Mouse (Mus musculus): ENCODE measurements around the gene Psme2. TPM values are rescaled to one million over a fixed set of nuclear protein-coding genes. Genes with fewer than 3 reads are reported as not detected.
A peak's percentile ranks its signal among the peaks of the same experiment; 100 is the strongest.

Gene Psme2
- polyA plus RNA-seq, 1 experiment from 2014 or later: 249 TPM

DNA sequence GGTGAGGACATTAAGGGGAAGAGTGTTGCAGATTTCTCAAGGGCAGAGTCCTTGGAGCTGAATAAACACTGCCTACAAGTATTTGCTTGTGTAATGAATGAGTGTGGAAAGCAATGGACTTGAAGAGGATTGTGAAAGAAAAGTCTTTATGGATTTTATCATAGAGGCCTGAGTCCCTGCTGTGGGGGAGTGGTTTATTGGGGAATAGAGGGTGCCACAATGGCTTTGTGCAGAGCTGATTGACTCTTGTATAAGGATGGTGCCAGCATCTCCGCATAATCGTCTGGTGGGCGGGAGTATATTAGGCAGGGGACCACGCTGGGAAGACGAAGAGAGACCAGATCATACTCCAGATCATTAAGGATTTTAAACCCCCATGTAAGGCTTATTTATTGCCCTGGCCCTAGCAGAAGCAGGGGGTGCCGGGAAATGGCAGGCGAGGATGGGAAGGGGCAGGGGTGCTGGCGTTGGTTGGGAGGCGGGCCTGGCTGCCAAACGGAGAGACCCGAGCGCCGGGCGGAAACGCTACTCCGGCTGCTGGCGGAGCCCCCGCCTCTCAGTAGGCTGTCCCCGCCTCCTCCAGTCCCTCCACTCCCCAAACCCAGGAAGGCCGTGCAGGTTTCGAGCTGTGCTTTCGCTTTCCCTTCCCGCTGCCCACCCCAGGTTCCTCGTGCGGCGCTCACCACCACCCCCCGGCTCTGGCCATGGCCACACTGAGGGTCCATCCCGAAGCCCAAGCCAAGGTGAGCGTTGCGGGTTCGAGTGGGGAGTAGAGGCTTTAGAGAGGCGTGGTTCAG, 12.8 kb downstream of the Psme2 start, which contains the start of gene Psme1:
Gene Psme1 (plus strand): TSS at position 253 of the 797 bp plus-strand sequence.
- peak; percentile 95 for ATAC-seq (ENCODE audit: low read depth)
- 0% methylated on average over 15 of the region's 32 CpGs for WGBS

GRCm38 (mm10) chr14:55576376-55576775, 14.5 kb downstream of the Psme2 start:
- no peak overlapping the region for H3K4me3 ChIP-seq (ENCODE audit: low read depth, low read length)
- H3K27ac ChIP-seq (replicated peaks; ENCODE audit: low read depth, low read length): no peak overlapping the region
- H3K9ac ChIP-seq (ENCODE audit: low read depth, low read length): no peak overlapping the region
- no peak for ATAC-seq (ENCODE audit: low read depth)
- H3K4me2 ChIP-seq (ENCODE audit: low read depth, low read length): no peak overlapping the region
- DNase-seq (ENCODE audit: low spot score): no peak
- H3K27me3 ChIP-seq (replicated peaks; ENCODE audit: control insufficient read depth, insufficient read depth, low read length): no peaks in the 10 kb centered on the region
- 69% methylated on average over 11 of the region's 16 CpGs for WGBS
- peaks cover 15% of the 10 kb centered on the region for H3K36me3 ChIP-seq (ENCODE audit: control insufficient read depth, insufficient read depth, low read length)
- H3K4me1 ChIP-seq (ENCODE audit: control insufficient read depth, insufficient read depth, low read length): 0 out of 2 replicates have a peak, but pooled peaks cover 3% of the 10 kb centered on the region
- H3K9me3 ChIP-seq (ENCODE audit: control insufficient read depth, low read length): no peaks in the 10 kb centered on the region

More for the DNA sequence above, 12.8 kb downstream of the Psme2 start, which contains the start of gene Psme1:
- Histone ChIP-seq H3K27me3 (replicated peaks; ENCODE audit: control insufficient read depth, insufficient read depth, low read length) (no peaks in the 10 kb centered on the region), H3K4me3 (ENCODE audit: low read depth, low read length) (peak within 1 kb of the TSS; percentile 81), H3K4me2 (ENCODE audit: low read depth, low read length) (peak within 1 kb of the TSS; percentile 96), H3K36me3 (ENCODE audit: control insufficient read depth, insufficient read depth, low read length) (peaks cover 21% of the 10 kb centered on the region), H3K4me1 (ENCODE audit: control insufficient read depth, insufficient read depth, low read length) (0 out of 2 replicates have a peak, but pooled peaks cover 3% of the 10 kb centered on the region), H3K9ac (ENCODE audit: low read depth, low read length) (peak within 1 kb of the TSS; percentile 92), H3K9me3 (ENCODE audit: control insufficient read depth, low read length) (no peaks in the 10 kb centered on the region), H3K27ac (replicated peaks; ENCODE audit: low read depth, low read length) (peak within 1 kb of the TSS; percentile 66)
- DNase-seq (ENCODE audit: low spot score): peak; percentile 93

DNA sequence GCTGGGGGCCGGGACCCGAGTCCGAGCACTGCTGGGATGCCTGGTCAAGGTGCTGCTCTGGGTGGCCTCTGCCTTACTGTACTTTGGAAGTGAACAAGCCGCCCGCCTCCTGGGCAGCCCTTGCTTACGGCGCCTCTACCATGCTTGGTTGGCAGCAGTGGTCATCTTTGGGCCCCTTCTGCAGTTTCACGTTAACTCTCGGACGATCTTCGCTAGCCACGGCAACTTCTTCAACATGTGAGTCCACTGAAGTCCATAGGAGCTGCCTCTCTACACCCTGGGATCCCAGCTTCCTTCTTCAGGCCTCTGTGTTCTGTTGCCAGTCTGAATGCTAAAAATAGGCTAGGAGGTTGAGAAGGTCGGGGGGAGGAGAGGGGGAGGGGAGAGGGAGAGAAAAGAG, 15.2 kb downstream of the Psme2 start:
- H3K4me1 ChIP-seq (ENCODE audit: control insufficient read depth, insufficient read depth, low read length): 0 out of 2 replicates have a peak, but pooled peaks cover 3% of the 10 kb centered on the region
- no peak for ATAC-seq (ENCODE audit: low read depth)
- no peaks in the 10 kb centered on the region for H3K27me3 ChIP-seq (replicated peaks; ENCODE audit: control insufficient read depth, insufficient read depth, low read length)
- DNase-seq (ENCODE audit: low spot score): no peak
- 55% methylated on average over 13 of the region's 13 CpGs for WGBS
- H3K4me3 ChIP-seq (ENCODE audit: low read depth, low read length): peak overlapping the region; percentile 20
- H3K4me2 ChIP-seq (ENCODE audit: low read depth, low read length): no peak overlapping the region
- H3K9me3 ChIP-seq (ENCODE audit: control insufficient read depth, low read length): no peaks in the 10 kb centered on the region
- peaks cover 8% of the 10 kb centered on the region; the same call in 1 of the 2 replicates for H3K36me3 ChIP-seq (ENCODE audit: control insufficient read depth, insufficient read depth, low read length)
- no peak overlapping the region for H3K27ac ChIP-seq (replicated peaks; ENCODE audit: low read depth, low read length)
- H3K9ac ChIP-seq (ENCODE audit: low read depth, low read length): 0 out of 2 replicates have a peak overlapping the region, but pooled peaks have one; percentile 35

DNA sequence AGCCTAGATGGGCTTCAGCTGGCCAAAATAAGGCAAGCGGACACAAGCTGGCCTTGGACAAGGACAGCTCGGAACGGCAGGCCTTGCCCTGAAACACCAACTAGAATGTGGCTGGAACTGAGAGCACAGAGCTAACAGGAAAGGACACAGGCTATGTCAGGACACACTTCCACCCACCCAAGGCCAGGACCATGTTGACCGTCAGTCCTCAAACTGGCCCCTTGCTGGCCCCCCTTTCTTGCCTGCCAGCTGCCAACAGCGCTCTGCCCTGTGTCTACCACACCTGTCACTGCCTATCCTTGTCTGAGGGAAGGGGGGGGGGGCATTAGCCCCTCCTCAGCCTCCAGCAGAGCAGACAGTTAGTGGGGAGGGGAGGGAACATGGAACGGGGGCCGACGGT, 15.6 kb downstream of the Psme2 start, which contains the start of gene Fitm1:
Gene Fitm1 (plus strand): TSS at position 316 of the 400 bp plus-strand sequence.
- H3K4me3 ChIP-seq (ENCODE audit: low read depth, low read length): peak within 1 kb of the TSS; percentile 20
- 0 out of 2 replicates have a peak within 1 kb of the TSS, but pooled peaks have one; percentile 35 for H3K9ac ChIP-seq (ENCODE audit: low read depth, low read length)
- ATAC-seq (ENCODE audit: low read depth): peak; percentile 41; the same call in 1 of the 2 replicates
- H3K4me2 ChIP-seq (ENCODE audit: low read depth, low read length): no peak within 1 kb of the TSS
- H3K27me3 ChIP-seq (replicated peaks; ENCODE audit: control insufficient read depth, insufficient read depth, low read length): no peaks in the 10 kb centered on the region
- peak; percentile 51 for DNase-seq (ENCODE audit: low spot score)
- no peak within 1 kb of the TSS for H3K27ac ChIP-seq (replicated peaks; ENCODE audit: low read depth, low read length)
- H3K4me1 ChIP-seq (ENCODE audit: control insufficient read depth, insufficient read depth, low read length): 0 out of 2 replicates have a peak, but pooled peaks cover 3% of the 10 kb centered on the region
- peaks cover 4% of the 10 kb centered on the region; the same call in 1 of the 2 replicates for H3K36me3 ChIP-seq (ENCODE audit: control insufficient read depth, insufficient read depth, low read length)
- 67% methylated on average over 8 of the region's 8 CpGs for WGBS
- H3K9me3 ChIP-seq (ENCODE audit: control insufficient read depth, low read length): no peaks in the 10 kb centered on the region

GRCm38 (mm10) chr14:55571760-55572159, 19.2 kb downstream of the Psme2 start:
- Histone ChIP-seq H3K27ac (replicated peaks; ENCODE audit: low read depth, low read length) (no peak overlapping the region), H3K36me3 (ENCODE audit: control insufficient read depth, insufficient read depth, low read length) (peaks cover 22% of the 10 kb centered on the region; the same call in 1 of the 2 replicates), H3K27me3 (replicated peaks; ENCODE audit: control insufficient read depth, insufficient read depth, low read length) (no peaks in the 10 kb centered on the region), H3K4me1 (ENCODE audit: control insufficient read depth, insufficient read depth, low read length) (no peaks in the 10 kb centered on the region), H3K4me2 (ENCODE audit: low read depth, low read length) (no peak overlapping the region), H3K9ac (ENCODE audit: low read depth, low read length) (no peak overlapping the region), H3K4me3 (ENCODE audit: low read depth, low read length) (no peak overlapping the region), H3K9me3 (ENCODE audit: control insufficient read depth, low read length) (no peaks in the 10 kb centered on the region)
- no peak for DNase-seq (ENCODE audit: low spot score)
- no peak for ATAC-seq (ENCODE audit: low read depth)

GRCm38 (mm10) chr14:55570588-55570987, 20.3 kb downstream of the Psme2 start:
- H3K27me3 ChIP-seq (replicated peaks; ENCODE audit: control insufficient read depth, insufficient read depth, low read length): no peaks in the 10 kb centered on the region
- H3K9ac ChIP-seq (ENCODE audit: low read depth, low read length): no peak overlapping the region
- H3K4me3 ChIP-seq (ENCODE audit: low read depth, low read length): no peak overlapping the region
- H3K27ac ChIP-seq (replicated peaks; ENCODE audit: low read depth, low read length): no peak overlapping the region
- peaks cover 33% of the 10 kb centered on the region for H3K36me3 ChIP-seq (ENCODE audit: control insufficient read depth, insufficient read depth, low read length)
- no peaks in the 10 kb centered on the region for H3K4me1 ChIP-seq (ENCODE audit: control insufficient read depth, insufficient read depth, low read length)
- no peak for ATAC-seq (ENCODE audit: low read depth)
- H3K4me2 ChIP-seq (ENCODE audit: low read depth, low read length): no peak overlapping the region
- DNase-seq (ENCODE audit: low spot score): no peak
- no peaks in the 10 kb centered on the region for H3K9me3 ChIP-seq (ENCODE audit: control insufficient read depth, low read length)
- 82% methylated on average over 2 of the region's 2 CpGs for WGBS

GRCm38 (mm10) chr14:55567496-55567895, 23.4 kb downstream of the Psme2 start:
- Histone ChIP-seq H3K9ac (ENCODE audit: low read depth, low read length) (no peak overlapping the region), H3K4me3 (ENCODE audit: low read depth, low read length) (no peak overlapping the region), H3K36me3 (ENCODE audit: control insufficient read depth, insufficient read depth, low read length) (peaks cover 58% of the 10 kb centered on the region), H3K27me3 (replicated peaks; ENCODE audit: control insufficient read depth, insufficient read depth, low read length) (no peaks in the 10 kb centered on the region), H3K4me2 (ENCODE audit: low read depth, low read length) (no peak overlapping the region), H3K9me3 (ENCODE audit: control insufficient read depth, low read length) (no peaks in the 10 kb centered on the region), H3K27ac (replicated peaks; ENCODE audit: low read depth, low read length) (no peak overlapping the region), H3K4me1 (ENCODE audit: control insufficient read depth, insufficient read depth, low read length) (no peaks in the 10 kb centered on the region)
- DNase-seq (ENCODE audit: low spot score) (no peak), ATAC-seq (ENCODE audit: low read depth) (no peak)
- 90% methylated on average over 3 of the region's 3 CpGs for WGBS

DNA sequence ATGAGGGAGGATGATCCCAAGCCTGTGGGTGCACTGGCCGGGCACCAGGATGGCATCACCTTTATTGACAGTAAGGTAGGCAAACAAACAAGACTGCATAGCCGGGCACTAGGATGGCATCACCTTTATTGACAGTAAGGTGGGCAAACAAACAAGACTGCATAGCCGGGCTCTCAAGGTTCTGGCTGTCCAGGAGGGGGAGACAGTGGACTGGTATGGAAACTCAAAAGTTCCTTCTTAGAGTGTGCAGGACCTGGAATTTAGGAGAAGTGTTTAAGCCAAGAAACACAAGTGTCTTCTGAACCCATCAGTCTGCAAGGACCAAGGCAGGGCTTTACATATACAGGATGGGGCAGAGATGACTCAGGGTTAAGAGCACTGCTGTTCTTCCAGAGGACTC, 25.2 kb downstream of the Psme2 start:
- H3K4me2 ChIP-seq (ENCODE audit: low read depth, low read length): no peak overlapping the region
- H3K27ac ChIP-seq (replicated peaks; ENCODE audit: low read depth, low read length): no peak overlapping the region
- DNase-seq (ENCODE audit: low spot score): no peak
- no peaks in the 10 kb centered on the region for H3K27me3 ChIP-seq (replicated peaks; ENCODE audit: control insufficient read depth, insufficient read depth, low read length)
- H3K36me3 ChIP-seq (ENCODE audit: control insufficient read depth, insufficient read depth, low read length): peaks cover 58% of the 10 kb centered on the region
- peaks cover 8% of the 10 kb centered on the region for H3K4me1 ChIP-seq (ENCODE audit: control insufficient read depth, insufficient read depth, low read length)
- no peak for ATAC-seq (ENCODE audit: low read depth)
- no peak overlapping the region for H3K9ac ChIP-seq (ENCODE audit: low read depth, low read length)
- H3K9me3 ChIP-seq (ENCODE audit: control insufficient read depth, low read length): no peaks in the 10 kb centered on the region
- H3K4me3 ChIP-seq (ENCODE audit: low read depth, low read length): no peak overlapping the region
- 84% methylated on average over 3 of the region's 3 CpGs for WGBS
